ENCODE assay signal across 22 mouse cellular contexts in the genomic region with DNA sequence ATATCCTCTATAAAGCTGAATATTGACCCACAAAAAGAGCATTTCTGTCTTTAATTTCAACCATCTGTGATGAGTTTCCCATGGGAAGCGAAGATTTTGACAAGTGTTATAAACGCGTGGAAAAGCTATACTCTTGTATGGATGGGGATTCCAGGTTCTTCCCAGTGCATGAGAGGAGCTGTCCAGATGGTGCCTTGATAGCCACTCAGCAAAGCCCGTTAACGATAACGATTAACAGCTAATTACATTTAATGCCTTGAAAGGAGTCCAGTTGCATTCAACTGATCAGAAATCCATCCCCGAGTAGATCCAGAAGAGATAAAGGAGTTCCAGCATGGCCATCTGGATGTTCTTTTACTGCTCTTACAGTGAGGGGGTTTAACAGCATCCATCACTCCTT.
"Had no signal": no experiment of that assay in that cellular context is flagged by ENCODE, and none has a peak within 500 bp of the region (broad histone marks: within the 10 kb centered on the region; RNA-seq: fewer than 3 reads in every experiment).

No protein-coding gene starts in this region.

- H3K27ac ChIP-seq: layer of hippocampus, adult 2 months; limb, embryonic 10.5 days; limb, embryonic 13.5 days; liver, embryonic 12.5 days; liver, embryonic 15.5 days; lung, embryonic 15.5 days; midbrain, embryonic 12.5 days; midbrain, embryonic 15.5 days; neural tube, embryonic 13.5 days had no signal

- ATAC-seq: liver, embryonic 12.5 days; midbrain, embryonic 15.5 days had no signal

- H3K27me3 ChIP-seq: limb, embryonic 13.5 days; liver, embryonic 12.5 days; liver, embryonic 15.5 days; lung, embryonic 15.5 days; megakaryocyte, embryonic 14.5 days; midbrain, embryonic 12.5 days; midbrain, embryonic 15.5 days; neural tube, embryonic 13.5 days had no signal

- H3K4me3 ChIP-seq: layer of hippocampus, adult 2 months; limb, embryonic 10.5 days; limb, embryonic 13.5 days; liver, embryonic 12.5 days; liver, embryonic 15.5 days; lung, embryonic 15.5 days; megakaryocyte, embryonic 14.5 days; midbrain, embryonic 12.5 days; midbrain, embryonic 15.5 days; myocyte; neural tube, embryonic 13.5 days had no signal

- H3K9ac ChIP-seq: limb, embryonic 13.5 days; liver, embryonic 12.5 days; liver, embryonic 15.5 days; lung, embryonic 15.5 days; midbrain, embryonic 12.5 days; midbrain, embryonic 15.5 days; neural tube, embryonic 13.5 days had no signal

- H3K4me1 ChIP-seq: limb, embryonic 10.5 days; limb, embryonic 13.5 days; liver, embryonic 12.5 days; liver, embryonic 15.5 days; lung, embryonic 15.5 days; megakaryocyte, embryonic 14.5 days; midbrain, embryonic 12.5 days; midbrain, embryonic 15.5 days; neural tube, embryonic 13.5 days had no signal

- DNase-seq: kidney, adult 18-20 months; kidney, adult 9 months; kidney, postnatal 25 days; layer of hippocampus, adult 9-11 months; liver; lung, adult 18-20 months; lung, postnatal 10 days; lung, postnatal 36 days; right cerebral cortex, adult 18-20 months; thymus, adult 18-20 months; thymus, postnatal 36 days had no signal

- H3K36me3 ChIP-seq: limb, embryonic 10.5 days; limb, embryonic 13.5 days; liver, embryonic 12.5 days; liver, embryonic 15.5 days; lung, embryonic 15.5 days; midbrain, embryonic 12.5 days; midbrain, embryonic 15.5 days; neural tube, embryonic 13.5 days had no signal

- H3K9me3 ChIP-seq: limb, embryonic 10.5 days; limb, embryonic 13.5 days; liver, embryonic 12.5 days; liver, embryonic 15.5 days; lung, embryonic 15.5 days; megakaryocyte, embryonic 14.5 days; midbrain, embryonic 12.5 days; midbrain, embryonic 15.5 days; neural tube, embryonic 13.5 days had no signal

- H3K4me2 ChIP-seq: limb, embryonic 13.5 days; liver, embryonic 12.5 days; liver, embryonic 15.5 days; lung, embryonic 15.5 days; midbrain, embryonic 12.5 days; midbrain, embryonic 15.5 days; neural tube, embryonic 13.5 days had no signal
